Mouse (Mus musculus): ENCODE measurements around the gene Ccdc85b.

- no peak for TF ChIP-seq CTCF (IDR thresholded peaks at IDR 0.05; ENCODE audit: low read depth)
- TF ChIP-seq EP300 (optimal IDR thresholded peaks at IDR 0.05) = no peak
Measured at GRCm38 (mm10) chr19:5483386-5484359, 26.0 kb upstream of the Ccdc85b start.
